Mouse (Mus musculus): Measurements from ENCODE around the gene Otud5. TPM values are rescaled to one million over a fixed set of nuclear protein-coding genes. Genes with fewer than 3 reads are reported as not detected.
A peak's percentile ranks its signal among the peaks of the same experiment; 100 is the strongest.

Otud5 gene
- polyA plus RNA-seq, 1 experiment = 36.3 TPM

DNA sequence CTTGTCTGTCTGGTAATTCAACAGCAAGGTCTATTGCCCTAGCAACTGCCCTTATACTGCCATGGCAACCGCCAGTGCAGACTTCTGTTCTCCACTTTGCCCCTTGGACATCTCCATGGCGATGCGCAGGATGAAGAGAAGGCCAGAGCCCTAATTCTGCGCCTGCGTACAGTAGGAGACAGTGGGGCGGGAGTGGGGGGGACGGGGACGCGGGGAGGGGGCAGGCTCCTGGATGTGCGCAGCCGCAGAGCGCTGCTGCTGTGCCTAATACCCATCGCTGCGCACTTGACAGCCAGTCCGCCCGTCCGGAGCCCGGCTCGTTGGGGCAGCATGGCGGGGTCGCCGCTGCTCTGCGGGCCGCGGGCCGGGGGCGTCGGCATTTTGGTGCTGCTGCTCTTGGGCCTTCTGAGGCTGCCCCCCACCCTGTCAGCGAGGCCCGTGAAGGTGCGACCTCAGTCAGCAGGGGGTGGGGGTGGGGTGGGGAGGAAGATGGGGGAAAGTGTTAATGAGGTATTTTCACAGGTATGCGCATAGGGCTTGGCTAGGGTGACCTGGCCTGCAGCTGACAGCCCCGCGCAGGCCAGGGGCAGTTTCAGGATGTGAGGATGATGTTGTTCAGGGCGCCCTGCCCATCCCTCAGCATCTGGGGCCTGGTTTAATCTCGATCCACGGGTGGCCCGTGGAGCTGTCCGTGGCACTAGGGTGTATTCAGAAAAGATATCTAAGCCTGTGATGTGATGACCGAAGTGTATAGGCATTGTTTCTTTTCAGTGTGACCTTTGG is 78.6 kb downstream of the Otud5 start, which contains the start of gene Pcsk1n:
Gene Pcsk1n, plus strand, starts transcription at position 222 of the 783 bp plus-strand sequence.
- Histone ChIP-seq H3K4me2 (ENCODE audit: low read depth) (no peak within 1 kb of the TSS), H3ac (ENCODE audit: control insufficient read depth, insufficient read length) (no peak within 1 kb of the TSS), H3K36me3 (ENCODE audit: control insufficient read depth, insufficient read depth) (no peaks in the 10 kb centered on the region), H3K79me2 (ENCODE audit: control insufficient read depth, insufficient read depth) (no peaks in the 10 kb centered on the region), H3K4me3 (no peak within 1 kb of the TSS), H3K27me3 (ENCODE audit: control insufficient read depth, insufficient read depth, insufficient read length) (peaks cover 22% of the 10 kb centered on the region)
- TF ChIP-seq USF1 (IDR thresholded peaks at IDR 0.05; ENCODE audit: low read depth) (no peak), TCF3 (IDR thresholded peaks at IDR 0.05; ENCODE audit: insufficient read length, low read depth) (no peak), POLR2AphosphoS2 (IDR thresholded peaks at IDR 0.05; ENCODE audit: insufficient read length, low read depth) (no peak), MYOG (IDR thresholded peaks at IDR 0.05; ENCODE audit: control insufficient read depth in 1 of 3, insufficient read depth in 1 of 3, insufficient read length in 2 of 3, low read depth in 2 of 3) (no peak), SRF (IDR thresholded peaks at IDR 0.05; ENCODE audit: control insufficient read depth, insufficient read length, low read depth) (no peak), POLR2A (IDR thresholded peaks at IDR 0.05; ENCODE audit: insufficient read length, low read depth) (no peak)

DNA sequence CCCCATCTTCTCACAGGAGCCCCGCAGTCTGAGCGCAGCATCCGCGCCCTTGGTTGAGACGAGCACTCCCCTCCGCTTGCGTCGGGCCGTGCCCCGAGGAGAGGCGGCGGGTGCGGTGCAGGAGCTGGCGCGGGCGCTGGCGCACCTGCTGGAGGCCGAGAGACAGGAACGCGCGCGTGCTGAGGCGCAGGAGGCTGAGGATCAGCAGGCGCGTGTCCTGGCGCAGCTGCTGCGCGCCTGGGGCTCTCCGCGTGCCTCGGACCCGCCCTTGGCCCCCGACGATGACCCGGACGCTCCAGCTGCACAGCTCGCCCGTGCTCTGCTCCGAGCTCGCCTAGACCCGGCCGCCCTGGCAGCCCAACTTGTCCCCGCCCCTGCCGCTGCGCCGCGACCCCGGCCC is 80.9 kb downstream of the Otud5 start:
- TF ChIP-seq CEBPB (IDR thresholded peaks at IDR 0.05; ENCODE audit: insufficient read depth, poor library complexity, severe bottlenecking) (no peak), MYOG (IDR thresholded peaks at IDR 0.05; ENCODE audit: control insufficient read depth in 1 of 3, insufficient read depth in 1 of 3, insufficient read length in 2 of 3, low read depth in 2 of 3) (peak in 2 of 3 experiments; percentile 83 to 90), TCF3 (IDR thresholded peaks at IDR 0.05; ENCODE audit: insufficient read length, low read depth) (peak; percentile 36), MYOD1 (IDR thresholded peaks at IDR 0.05; ENCODE audit: control insufficient read depth in 1 of 3, insufficient read length in 2 of 3, low read depth in 2 of 3) (peak in 2 of 3 experiments; percentile 55 to 73), REST (IDR thresholded peaks at IDR 0.05; ENCODE audit: insufficient read depth, insufficient read length) (no peak), MAX (IDR thresholded peaks at IDR 0.05; ENCODE audit: low read depth) (no peak)
- H3K79me2 ChIP-seq (ENCODE audit: control insufficient read depth, insufficient read depth) = no peaks in the 10 kb centered on the region

More for the DNA sequence above, 80.9 kb downstream of the Otud5 start:
- Histone ChIP-seq H3K36me3 (ENCODE audit: control insufficient read depth, insufficient read depth) (no peaks in the 10 kb centered on the region), H3K27me3 (ENCODE audit: control insufficient read depth, insufficient read depth, insufficient read length) (peaks cover 22% of the 10 kb centered on the region), H3K4me3 (no peak overlapping the region), H3K4me2 (ENCODE audit: low read depth) (no peak overlapping the region), H3ac (ENCODE audit: control insufficient read depth, insufficient read length) (no peak overlapping the region)

Other genes starting within 250 kb of the Otud5 start
- 28.8 TPM for gene Ccdc22, start 235.8 kb upstream of the Otud5 start, polyA plus RNA-seq (2012; fragmentation: generic; extraction: Trizol)
- not detected for gene Cacna1f, start 234.3 kb upstream of the Otud5 start, polyA plus RNA-seq (2012; fragmentation: generic; extraction: Trizol)
- gene Syp, start 202.9 kb upstream of the Otud5 start, polyA plus RNA-seq (2012; fragmentation: generic; extraction: Trizol) = 0.54 TPM
- 3.8 TPM for gene Prickle3, start 184.1 kb upstream of the Otud5 start, polyA plus RNA-seq (2012; fragmentation: generic; extraction: Trizol)
- 294 TPM for gene Plp2, start 170.0 kb upstream of the Otud5 start, polyA plus RNA-seq (2012; fragmentation: generic; extraction: Trizol)
- 0.05 TPM for gene Magix, start 160.1 kb upstream of the Otud5 start, polyA plus RNA-seq (2012; fragmentation: generic; extraction: Trizol)
- 17.1 TPM for gene Gpkow, start 144.2 kb upstream of the Otud5 start, polyA plus RNA-seq (2012; fragmentation: generic; extraction: Trizol)
- 38.9 TPM for gene Wdr45, start 127.0 kb upstream of the Otud5 start, polyA plus RNA-seq (2012; fragmentation: generic; extraction: Trizol)
- 0.64 TPM for gene Gm45208, start 119.1 kb upstream of the Otud5 start, polyA plus RNA-seq (2012; fragmentation: generic; extraction: Trizol)
- gene Praf2, start 112.9 kb upstream of the Otud5 start, polyA plus RNA-seq (2012; fragmentation: generic; extraction: Trizol) = 64.4 TPM
- gene Ccdc120, start 90.5 kb upstream of the Otud5 start, polyA plus RNA-seq (2012; fragmentation: generic; extraction: Trizol) = 2.4 TPM
- gene Tfe3, start 78.8 kb upstream of the Otud5 start, polyA plus RNA-seq (2012; fragmentation: generic; extraction: Trizol) = 31.9 TPM
- 19.8 TPM for gene Gripap1, start 51.6 kb upstream of the Otud5 start, polyA plus RNA-seq (2012; fragmentation: generic; extraction: Trizol)
- gene Kcnd1, start 19.1 kb upstream of the Otud5 start, polyA plus RNA-seq (2012; fragmentation: generic; extraction: Trizol) = 0.16 TPM
- 3.0 TPM for gene Pim2, start 36.9 kb downstream of the Otud5 start, polyA plus RNA-seq (2012; fragmentation: generic; extraction: Trizol)
- gene Slc35a2, start 42.7 kb downstream of the Otud5 start, polyA plus RNA-seq (2012; fragmentation: generic; extraction: Trizol) = 32.9 TPM
- 79.5 TPM for gene Pqbp1, start 57.9 kb downstream of the Otud5 start, polyA plus RNA-seq (2012; fragmentation: generic; extraction: Trizol)
- gene Timm17b, start 58.0 kb downstream of the Otud5 start, polyA plus RNA-seq (2012; fragmentation: generic; extraction: Trizol) = 44.1 TPM
- gene Gm10491, start 66.5 kb downstream of the Otud5 start, polyA plus RNA-seq (2012; fragmentation: generic; extraction: Trizol) = not detected
- gene Gm10490, start 68.2 kb downstream of the Otud5 start, polyA plus RNA-seq (2012; fragmentation: generic; extraction: Trizol) = not detected
- gene Pcsk1n, start 78.5 kb downstream of the Otud5 start, polyA plus RNA-seq (2012; fragmentation: generic; extraction: Trizol) = not detected
- not detected for gene Eras, start 87.2 kb downstream of the Otud5 start, polyA plus RNA-seq (2012; fragmentation: generic; extraction: Trizol)
- 11.5 TPM for gene Hdac6, start 106.5 kb downstream of the Otud5 start, polyA plus RNA-seq (2012; fragmentation: generic; extraction: Trizol)
- not detected for gene Gata1, start 136.7 kb downstream of the Otud5 start, polyA plus RNA-seq (2012; fragmentation: generic; extraction: Trizol)
- not detected for gene Glod5, start 177.1 kb downstream of the Otud5 start, polyA plus RNA-seq (2012; fragmentation: generic; extraction: Trizol)
- gene Suv39h1, start 233.4 kb downstream of the Otud5 start, polyA plus RNA-seq (2012; fragmentation: generic; extraction: Trizol) = 16.0 TPM
- gene Was, start 249.1 kb downstream of the Otud5 start, polyA plus RNA-seq (2012; fragmentation: generic; extraction: Trizol) = 0.19 TPM